Mouse (Mus musculus): ENCODE measurements around the gene Gm21887.
"Not testable (repeated sequence)": the region's sequence is repeated elsewhere in the genome, so short reads cannot be mapped to it uniquely, and the experiment has no call there.

Gene Gm21887

GRCm38 (mm10) chrX:170015883-170016282 is 6.4 kb downstream of the Gm21887 start:
- not testable (repeated sequence) for DNase-seq

- peak; percentile 78 for DNase-seq
These were observed 8.1 kb downstream of the Gm21887 start for GRCm38 (mm10) chrX:170017333-170018245.

- DNase-seq, result not testable (repeated sequence)
These were observed 9.2 kb downstream of the Gm21887 start for GRCm38 (mm10) chrX:170018571-170019218.

- not testable (repeated sequence) for DNase-seq
These were observed 9.9 kb downstream of the Gm21887 start for GRCm38 (mm10) chrX:170019219-170019953.

GRCm38 (mm10) chrX:170019954-170020689 is 10.7 kb downstream of the Gm21887 start:
- DNase-seq, result peak; percentile 97

- DNase-seq, result not testable (repeated sequence)
These were observed 11.2 kb downstream of the Gm21887 start for GRCm38 (mm10) chrX:170020690-170021050.

GRCm38 (mm10) chrX:170021205-170021604 is 11.7 kb downstream of the Gm21887 start:
- DNase-seq, result not testable (repeated sequence)

- not testable (repeated sequence) for DNase-seq
These were observed 12.4 kb downstream of the Gm21887 start for GRCm38 (mm10) chrX:170021750-170022461.

All from right cerebral cortex, postnatal 25 days (tissue).